Mouse (Mus musculus) adipocyte (in vitro differentiated cells): ENCODE data around the gene Acad11.

Source experiments
- DNase-seq: peaks from one replicate; pipeline ENCODE4 v3.0.0-alpha.2; 2016; ENCODE audit warnings: low spot score

The Acad11 gene

GRCm38 (mm10) chr9:104063244-104063961 is at the start of gene Acad11:
TSS of gene Acad11 (plus strand) at chr9:104063377.
- peak; percentile 91 for DNase-seq

DNA sequence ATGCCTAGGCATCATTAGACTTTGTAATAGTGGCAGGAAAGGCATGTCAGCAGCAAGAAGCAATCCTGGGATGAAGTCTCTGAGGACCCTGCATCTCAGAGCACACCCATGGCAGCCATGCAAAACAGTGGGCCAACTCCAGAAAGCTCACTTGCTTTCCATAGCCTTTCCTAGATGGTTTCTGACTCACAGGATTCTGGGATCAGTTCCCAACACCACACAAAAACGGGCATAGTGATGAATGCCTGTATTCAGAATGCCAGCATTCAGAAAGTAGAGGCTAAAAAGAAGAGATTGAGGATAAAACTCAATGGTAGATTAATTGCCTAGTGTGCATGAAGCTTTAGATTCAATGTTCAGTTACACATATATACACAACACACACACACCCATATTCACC is 48.7 kb upstream of the Acad11 start:
- DNase-seq = no peak

DNA sequence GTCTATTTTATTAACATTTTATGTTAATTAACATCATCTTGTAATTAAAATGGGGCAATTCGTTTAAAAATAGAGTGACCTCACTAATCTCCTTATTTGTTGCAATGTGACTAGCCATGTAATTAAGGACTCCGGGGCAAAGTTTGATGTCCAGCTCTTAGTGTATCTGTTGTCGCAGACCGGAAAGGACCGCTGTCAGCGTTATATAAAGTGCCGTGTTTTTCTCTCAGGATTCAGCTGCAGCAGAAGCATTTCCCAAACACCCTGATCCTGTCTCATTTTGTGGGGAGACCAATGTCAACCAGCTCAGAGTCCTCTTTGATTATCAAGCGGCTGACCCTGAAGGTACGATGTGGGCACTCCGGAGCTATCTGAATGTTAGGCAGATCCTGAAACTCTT is 42.2 kb upstream of the Acad11 start:
- DNase-seq = no peak

DNA sequence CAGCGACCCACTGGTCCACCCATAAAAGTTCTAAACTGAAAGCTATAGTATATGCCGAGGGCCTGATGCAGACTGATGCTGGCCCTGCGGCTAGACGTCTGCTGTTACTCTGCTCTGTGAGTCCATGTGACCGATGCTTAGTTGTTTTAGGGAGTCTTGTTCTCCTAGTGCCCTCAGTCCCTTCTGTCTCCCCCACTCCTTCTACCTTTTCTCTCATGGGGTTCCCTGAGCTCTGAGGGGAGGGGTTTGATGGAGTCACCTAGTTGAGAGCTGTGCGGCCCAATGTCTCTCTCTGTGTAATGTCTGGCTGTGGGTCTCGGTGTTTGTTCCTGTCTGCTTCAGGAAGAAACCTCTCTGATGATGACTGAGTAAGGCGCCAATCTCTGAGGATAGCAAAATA is 36.0 kb upstream of the Acad11 start:
- no peak for DNase-seq

DNA sequence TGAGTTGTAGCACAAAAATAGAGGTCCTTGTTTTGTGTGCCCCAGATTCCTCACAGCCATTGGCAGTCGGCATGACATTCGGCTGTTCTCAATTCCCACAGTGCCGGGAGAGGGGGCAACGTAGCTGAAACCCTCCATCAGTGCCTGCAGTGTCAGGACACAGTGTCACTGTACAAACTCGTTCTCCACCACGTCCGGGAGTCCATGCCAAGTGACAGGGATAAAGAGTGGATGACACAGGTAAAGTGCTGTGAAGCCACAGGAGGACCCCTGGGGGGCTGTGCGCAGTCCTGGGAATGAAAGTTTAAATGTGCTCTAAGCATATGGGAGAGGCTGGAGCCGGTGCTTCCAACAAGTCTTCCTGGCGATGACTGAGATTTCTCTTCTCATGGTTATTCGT is 33.3 kb upstream of the Acad11 start:
- DNase-seq = no peak

GRCm38 (mm10) chr9:104034231-104034630 is 28.9 kb upstream of the Acad11 start:
- DNase-seq = no peak

DNA sequence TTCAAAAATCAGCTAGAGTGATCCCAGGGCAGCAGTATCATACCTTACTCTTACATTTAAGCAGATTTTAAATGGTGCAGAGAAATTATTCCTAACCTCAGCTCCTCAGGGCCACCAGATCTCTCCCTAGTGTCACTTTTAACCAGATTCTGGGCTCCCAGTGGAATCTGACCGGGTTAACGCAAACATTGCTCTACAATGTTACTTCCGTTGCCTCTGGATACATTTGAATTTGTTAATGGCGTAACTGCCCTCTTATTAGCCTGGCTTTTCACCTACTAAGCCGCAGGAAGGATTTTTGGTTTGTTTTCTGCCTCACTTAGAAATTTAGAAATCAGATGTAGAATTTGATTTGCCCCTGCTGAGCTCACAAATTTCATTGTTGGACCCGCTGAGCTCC is 28.5 kb upstream of the Acad11 start:
- peak; percentile 7 for DNase-seq

DNA sequence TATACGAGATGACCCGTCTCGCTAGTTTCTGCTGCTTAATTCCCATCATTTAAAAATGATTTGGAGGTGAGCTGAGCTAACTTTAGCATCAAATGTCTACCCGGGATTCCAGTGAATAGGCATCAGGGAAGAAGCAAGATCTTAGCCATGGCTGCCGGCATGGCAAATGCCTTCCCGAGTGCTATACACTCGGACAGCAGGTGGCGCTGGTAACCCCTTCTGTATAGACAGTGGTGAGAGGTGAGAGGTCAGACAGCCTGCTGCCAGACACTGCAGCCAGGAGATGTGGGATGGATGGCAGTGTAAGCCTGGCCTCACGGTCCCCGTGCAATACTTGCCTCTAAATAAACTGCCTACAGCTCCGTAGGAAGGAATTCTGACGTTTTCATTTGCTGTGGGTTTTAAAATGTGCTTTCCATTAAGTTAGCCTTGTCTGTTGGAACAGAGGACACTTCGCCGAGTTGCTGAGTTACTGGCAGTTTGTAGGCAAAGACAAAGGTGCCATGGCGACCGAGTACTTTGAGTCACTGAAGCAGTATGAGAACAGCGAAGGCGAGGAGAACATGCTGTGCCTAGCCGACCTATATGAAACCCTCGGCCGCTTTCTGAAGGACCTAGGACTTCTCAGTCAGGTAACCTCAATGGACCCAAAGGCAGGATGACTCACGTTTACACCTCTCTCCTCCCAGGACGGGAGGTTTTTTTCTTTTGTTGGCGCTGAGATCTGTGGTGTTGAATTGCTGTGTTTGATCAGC is 27.7 kb upstream of the Acad11 start:
- peak; percentile 85 for DNase-seq

- DNase-seq = no peak
Observed at GRCm38 (mm10) chr9:104038266-104038665, 24.9 kb upstream of the Acad11 start.

DNA sequence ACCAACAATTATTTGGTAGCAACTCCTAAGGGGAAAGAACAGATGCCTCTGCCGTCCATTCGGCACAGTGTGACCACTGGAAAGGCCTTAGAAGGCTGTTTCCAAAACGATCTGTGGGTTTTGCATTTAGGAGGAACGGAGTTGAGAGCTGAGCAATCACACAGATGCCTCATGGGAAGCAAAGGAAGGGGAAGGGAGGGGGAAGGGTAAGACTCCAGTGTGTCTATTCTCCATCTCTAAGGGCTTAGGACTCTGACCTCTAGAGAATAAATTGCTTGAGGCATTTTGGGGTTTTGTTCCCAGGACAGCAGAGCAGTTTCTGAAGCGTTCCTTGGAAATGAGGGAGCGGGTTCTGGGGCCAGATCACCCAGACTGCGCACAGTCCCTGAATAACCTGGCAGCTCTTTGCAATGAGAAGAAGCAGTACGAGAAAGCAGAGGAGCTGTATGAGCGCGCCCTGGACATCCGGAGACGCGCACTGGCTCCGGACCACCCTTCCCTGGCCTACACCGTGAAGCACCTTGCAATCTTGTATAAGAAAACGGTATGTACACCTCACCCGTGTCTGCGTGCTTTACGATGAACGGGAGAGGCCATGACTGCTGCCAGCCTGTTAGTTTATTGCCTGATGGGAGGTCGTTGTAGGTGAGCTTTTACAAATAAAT is 24.0 kb upstream of the Acad11 start:
- DNase-seq = no peak

DNA sequence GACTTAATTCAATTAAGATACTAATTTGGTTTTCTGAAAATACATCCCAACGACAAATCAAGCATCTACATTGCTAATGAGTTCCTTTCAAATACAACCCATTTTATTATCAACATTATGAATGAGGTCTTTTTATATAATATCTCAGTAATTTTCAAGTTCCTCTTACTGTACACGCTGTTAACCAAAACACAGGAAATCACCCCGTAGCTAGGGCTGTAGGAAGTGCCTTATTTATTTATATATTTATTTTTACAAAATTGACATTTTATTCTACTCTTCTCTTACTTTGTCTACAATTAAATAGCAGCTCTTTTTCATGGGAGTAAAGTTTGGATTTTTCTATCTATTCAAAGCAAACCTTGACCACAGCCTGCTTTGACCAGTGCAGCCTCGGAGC is 23.4 kb upstream of the Acad11 start:
- DNase-seq = no peak

DNA sequence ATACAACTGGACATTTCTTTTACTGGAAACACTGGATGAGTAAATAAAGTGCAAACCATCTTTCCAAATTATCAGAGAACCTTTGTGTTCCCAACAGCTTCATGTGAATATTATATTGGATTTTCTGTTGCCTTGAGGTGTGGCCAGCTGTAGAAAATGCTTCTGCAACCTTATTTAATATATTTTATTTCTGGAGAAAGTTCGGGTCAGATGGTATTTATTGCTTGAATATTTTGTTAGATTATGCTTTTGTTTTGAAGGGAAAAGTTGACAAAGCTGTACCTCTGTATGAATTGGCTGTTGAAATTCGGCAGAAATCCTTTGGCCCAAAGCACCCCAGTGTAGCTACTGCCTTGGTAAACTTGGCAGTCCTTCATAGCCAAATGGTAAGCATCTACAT is 22.8 kb upstream of the Acad11 start, which contains the start of gene Gm28305:
TSS of gene Gm28305 (plus strand) at position 301 of the 400 bp plus-strand sequence.
- no peak for DNase-seq

DNA sequence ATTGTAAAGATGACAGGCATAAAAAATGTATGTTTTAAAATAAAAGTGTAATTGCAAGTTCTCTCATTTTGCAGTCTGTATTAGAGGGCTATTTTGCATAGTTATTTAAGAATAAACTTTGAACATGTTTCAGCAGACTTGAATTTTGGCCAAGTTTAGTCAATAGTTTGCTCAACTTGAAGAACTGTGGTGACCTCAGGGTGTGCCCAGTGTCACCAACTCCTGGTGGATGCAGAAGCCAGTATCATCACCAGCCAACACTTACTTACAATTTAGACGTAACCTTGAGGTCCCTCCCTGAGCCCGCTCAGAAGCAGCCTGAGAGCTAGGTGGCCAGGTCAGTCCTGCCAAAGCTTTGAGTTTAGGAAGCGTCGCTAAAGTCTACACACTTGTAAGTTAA is 19.5 kb upstream of the Acad11 start:
- DNase-seq = peak; percentile 62

DNA sequence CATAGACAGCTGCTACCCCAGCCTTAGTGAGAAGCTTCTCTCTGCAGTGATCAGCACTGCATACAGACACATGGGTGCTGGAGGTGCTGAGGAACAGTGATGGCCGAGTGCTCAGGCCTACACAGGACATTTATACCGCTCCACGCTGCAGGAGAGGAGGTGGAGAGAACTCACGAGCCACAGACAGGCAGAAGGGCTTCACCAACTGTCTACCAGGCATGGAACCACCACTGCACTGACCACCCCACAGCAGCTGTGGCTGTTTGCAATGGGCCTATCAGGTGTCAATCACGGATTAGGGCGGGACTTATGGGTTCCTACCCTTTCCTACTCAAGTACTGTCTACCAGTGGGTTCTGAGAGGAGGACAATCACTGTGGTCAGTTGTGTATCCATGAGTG is 12.1 kb upstream of the Acad11 start:
- DNase-seq = no peak

DNA sequence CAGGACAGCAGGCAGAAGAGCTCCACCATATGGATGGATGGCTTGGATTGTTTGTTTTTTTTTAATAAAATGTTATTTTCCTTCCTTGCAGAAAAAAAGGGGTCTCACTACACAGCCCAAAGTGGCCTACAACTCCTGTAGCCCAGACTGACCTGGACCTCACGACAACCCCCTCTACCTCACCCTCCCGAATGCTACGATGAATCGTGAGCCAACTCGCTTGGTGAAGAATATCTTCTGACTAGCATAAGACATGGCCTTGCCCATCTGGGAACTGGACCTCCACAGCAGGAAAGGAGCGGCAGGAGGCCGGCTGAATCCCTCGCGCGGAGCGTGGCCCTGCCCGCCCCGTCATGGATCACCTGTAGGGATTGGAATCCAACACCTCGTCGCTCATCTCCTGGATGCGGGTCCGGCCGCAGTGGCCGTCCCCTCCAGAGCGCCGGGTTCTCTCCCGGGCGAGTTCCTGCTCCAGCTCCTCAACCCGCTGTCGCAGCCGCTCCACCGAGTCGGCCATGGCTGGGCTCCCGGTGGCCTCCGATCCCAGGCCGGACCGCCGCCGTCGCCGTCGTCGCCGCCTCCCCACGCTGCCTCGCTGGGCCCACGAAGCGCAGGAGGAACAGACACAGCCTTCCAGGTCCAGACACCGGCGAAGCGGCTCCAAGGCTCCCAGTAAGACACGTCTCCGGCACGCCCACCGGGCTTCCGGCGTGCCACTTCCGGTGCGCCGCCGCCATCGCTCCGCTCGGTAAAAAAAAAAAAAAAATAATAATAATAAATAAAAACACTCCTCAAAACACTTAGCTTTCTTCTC is 540 bp upstream of the Acad11 start, which contains the start of gene Uba5:
TSS of gene Uba5 (minus strand) at position 705 of the 814 bp plus-strand sequence.
- DNase-seq = no peak

DNA sequence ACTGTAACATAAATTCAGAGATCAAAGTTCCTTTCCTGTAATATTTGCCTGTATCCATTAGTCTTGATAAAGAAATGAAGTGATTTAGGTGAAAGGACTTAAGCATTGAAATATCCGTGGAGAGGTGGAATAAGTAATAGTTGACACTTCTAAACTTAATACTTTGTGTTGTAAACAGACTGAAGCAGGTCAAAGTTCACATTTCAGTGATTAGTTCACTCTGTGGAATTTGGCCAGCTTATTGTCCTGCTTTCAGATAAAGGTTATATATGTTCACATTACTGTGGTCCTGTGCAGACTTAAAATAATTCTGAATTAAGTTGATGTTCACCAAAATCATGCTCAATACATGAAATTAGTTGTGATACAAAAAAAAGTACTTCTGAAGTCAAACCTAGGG is 1.4 kb downstream of the Acad11 start:
- peak; percentile 31 for DNase-seq

DNA sequence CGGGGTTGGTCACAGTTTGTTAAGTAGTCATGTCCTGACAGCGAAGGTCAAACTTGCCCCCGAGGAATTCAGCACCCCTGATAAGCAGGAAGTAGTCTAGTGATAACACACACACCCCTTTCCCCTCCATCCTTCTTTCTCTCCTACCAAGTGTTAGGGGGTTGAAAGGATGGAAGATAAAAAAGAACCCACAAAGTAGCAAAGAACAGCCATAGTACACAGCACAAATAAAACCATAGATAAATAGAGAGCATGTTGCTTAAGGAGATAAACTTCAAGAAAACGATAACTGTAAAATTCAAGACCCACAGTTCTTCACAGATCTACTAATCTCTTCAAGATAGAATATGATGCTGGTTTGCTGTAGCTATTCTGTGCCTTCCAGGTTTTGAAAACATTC is 7.1 kb downstream of the Acad11 start:
- no peak for DNase-seq

DNA sequence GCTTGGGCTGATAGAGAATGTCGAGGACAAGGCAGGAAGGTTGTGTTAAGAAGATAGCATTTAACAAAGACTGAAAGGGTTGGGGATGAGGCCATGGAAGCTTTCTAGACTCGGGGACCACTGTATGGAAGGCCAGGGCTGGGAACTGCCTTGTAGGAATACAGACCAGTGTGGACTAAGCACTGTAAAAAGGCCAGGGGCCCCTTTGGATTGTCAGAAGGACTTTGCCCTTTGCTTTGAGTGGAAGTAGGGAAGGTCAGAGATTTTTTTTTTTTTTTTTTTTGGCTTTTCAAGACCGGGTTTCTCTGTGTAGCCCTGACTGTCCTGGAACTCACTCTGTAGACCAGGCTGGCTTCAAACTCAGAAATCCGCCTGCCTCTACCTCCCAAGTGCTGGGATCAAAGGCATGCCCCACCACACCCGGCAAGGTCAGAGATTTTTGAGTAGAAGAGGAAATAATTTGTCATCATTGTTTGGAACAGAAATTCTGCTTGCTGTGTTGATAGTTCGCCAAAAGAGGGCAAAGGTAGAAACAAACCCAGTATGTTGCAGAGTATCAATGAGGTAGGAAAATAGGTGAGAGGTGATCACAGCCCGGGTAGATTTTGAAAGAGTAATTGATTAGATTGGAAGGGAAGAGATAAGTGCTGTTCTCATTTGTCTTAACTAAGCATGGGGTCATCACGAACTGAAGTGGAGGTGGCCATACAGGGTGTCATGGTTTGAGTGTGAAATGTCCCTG is 7.9 kb downstream of the Acad11 start:
- DNase-seq = no peak

DNA sequence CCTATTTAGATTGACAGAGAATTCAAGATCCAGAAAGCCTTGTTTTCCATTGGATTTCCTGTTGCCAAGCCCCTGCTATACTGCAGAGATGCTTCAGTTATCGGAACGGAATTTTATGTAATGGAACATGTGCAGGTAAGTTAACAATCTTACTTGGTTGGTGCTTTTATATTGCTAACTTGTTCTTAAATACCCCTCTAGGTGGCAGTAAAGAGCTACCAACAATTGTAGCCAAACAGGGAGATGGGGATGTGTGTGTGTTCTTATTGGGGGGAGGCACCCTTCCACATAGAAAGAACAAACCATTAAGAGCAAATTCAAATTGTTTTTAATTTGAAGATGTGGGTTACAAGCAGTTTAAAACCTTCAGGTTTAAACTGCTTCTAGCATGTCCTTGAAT is 12.6 kb downstream of the Acad11 start:
- peak; percentile 21 for DNase-seq

DNA sequence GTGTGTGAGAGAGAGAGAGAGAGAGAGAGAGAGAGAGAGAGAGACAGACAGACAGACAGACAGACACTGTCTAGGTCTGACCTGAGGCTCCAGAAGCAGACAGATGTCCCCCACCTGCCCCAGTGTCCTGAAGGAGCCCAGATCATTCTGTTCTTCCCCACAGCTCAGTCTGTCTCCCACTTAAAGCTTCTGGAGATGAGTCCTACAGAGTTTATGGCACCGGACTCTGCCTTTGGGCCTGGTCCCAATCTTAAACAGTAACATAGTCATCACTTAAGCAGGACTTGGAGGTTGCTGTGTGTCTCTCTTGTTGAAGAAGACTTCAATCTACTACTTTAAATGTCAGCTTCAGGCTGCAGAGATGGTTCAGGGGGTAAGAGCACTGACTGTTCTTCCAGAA is 15.6 kb downstream of the Acad11 start:
- DNase-seq = no peak

DNA sequence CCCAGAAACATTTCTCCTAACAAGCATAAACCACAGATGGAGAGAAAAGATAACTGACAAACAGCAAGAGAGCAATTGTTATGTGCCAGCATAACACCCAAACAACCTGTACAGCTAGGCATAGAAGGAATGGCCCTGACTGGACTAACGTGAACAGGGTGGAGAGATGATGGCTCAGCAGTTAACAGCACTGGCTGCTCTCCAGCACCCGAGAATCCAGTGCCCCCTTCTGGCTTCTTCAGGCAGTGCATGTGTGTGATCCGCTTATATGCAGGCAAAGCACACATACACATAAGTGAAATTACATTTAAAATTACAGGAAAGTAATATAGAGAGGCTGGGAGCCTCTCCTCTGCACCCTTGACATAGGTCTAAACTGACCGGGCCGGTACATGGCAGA is 16.2 kb downstream of the Acad11 start:
- peak; percentile 31 for DNase-seq
